Mouse (Mus musculus) midbrain, embryonic 11.5 days (tissue): ENCODE results near the gene Eif4e3. TPM values are rescaled to one million over a fixed set of nuclear protein-coding genes. Genes with fewer than 3 reads are reported as not detected.

ENCODE experiments used
- ATAC-seq: fragments of 200-750 bp; cut with Nextera tagmentation; 2 replicates; pipeline ENCODE4 v1.8.0; 2017; ENCODE audit warnings: moderate TSS enrichment, moderate library complexity; ENCODE audit not compliant: low FRiP score
- DNase-seq: peaks from one replicate; pipeline ENCODE4 v3.0.0; 2015; ENCODE audit warnings: low spot score; ENCODE audit errors: missing footprints
- H3K27ac ChIP-seq: fragments of 300-500 bp; sonication (generic); 2 replicates; pipeline ENCODE4 v1.5.1; 2014; ENCODE audit warnings: low read depth, low read length
- H3K27me3 ChIP-seq: fragments of 300-500 bp; sonication (generic); 2 replicates; pipeline ENCODE4 v1.6.1; 2014; ENCODE audit warnings: mild to moderate bottlenecking, low read length, moderate library complexity, mixed read lengths; ENCODE audit not compliant: control insufficient read depth, insufficient read depth
- H3K36me3 ChIP-seq: fragments of 300-500 bp; sonication (generic); 2 replicates; pipeline ENCODE4 v1.6.1; 2014; ENCODE audit warnings: mild to moderate bottlenecking, low read length, moderate library complexity, mixed read lengths; ENCODE audit not compliant: control insufficient read depth, insufficient read depth
- H3K4me1 ChIP-seq: fragments of 300-500 bp; sonication (generic); 2 replicates; pipeline ENCODE4 v1.6.1; 2014; ENCODE audit warnings: low read length; ENCODE audit not compliant: control insufficient read depth, insufficient read depth
- H3K4me2 ChIP-seq: fragments of 300-500 bp; sonication (generic); 2 replicates; pipeline ENCODE4 v1.6.1; 2014; ENCODE audit warnings: mild to moderate bottlenecking, moderate library complexity
- H3K4me3 ChIP-seq: fragments of 300-500 bp; sonication (generic); 2 replicates; pipeline ENCODE4 v1.5.1; 2014; ENCODE audit warnings: low read depth, low read length
- H3K9ac ChIP-seq: fragments of 300-500 bp; sonication (generic); 2 replicates; pipeline ENCODE4 v1.6.1; 2014; ENCODE audit warnings: low read length
- H3K9me3 ChIP-seq: fragments of 300-500 bp; sonication (generic); 2 replicates; pipeline ENCODE4 v1.6.1; 2016; ENCODE audit warnings: low read length; ENCODE audit not compliant: control insufficient read depth
- WGBS: fragments of 180-500 bp; shearing (Covaris S2); extraction: QIAGEN DNeasy Blood & Tissue Kit; methylation state at CpG from one replicate; pipeline ENCODE4 v1.1.7; 2014; 5-methylcytosine and 5-hydroxymethylcytosine counted together
- polyA plus RNA-seq: library from polyadenylated mRNA; unstranded; fragments of >200 nt; fragmentation: Nextera tagmentation; extraction: Ambion mirVana; gene quantifications from 2 replicates; pipeline ENCODE4 v1.2.1, GENCODE M21; 2014

Gene Eif4e3
- polyA plus RNA-seq, 1 experiment from 2014 or later = 16.2 TPM

GRCm38 (mm10) chr6:99575633-99576032, 90.9 kb downstream of the Eif4e3 start:
- WGBS = 85% methylated on average over 6 of the region's 6 CpGs
- no peak overlapping the region for H3K4me3 ChIP-seq
- ATAC-seq = no peak
- no peaks in the 10 kb centered on the region for H3K4me1 ChIP-seq
- DNase-seq = no peak
- H3K4me2 ChIP-seq = no peak overlapping the region
- H3K27me3 ChIP-seq = no peaks in the 10 kb centered on the region
- no peaks in the 10 kb centered on the region for H3K36me3 ChIP-seq
- H3K9me3 ChIP-seq = no peaks in the 10 kb centered on the region
- no peak overlapping the region for H3K27ac ChIP-seq
- no peak overlapping the region for H3K9ac ChIP-seq

Other genes starting within 250 kb of the Eif4e3 start
- 86.2 and 95.4 TPM in 2 replicates for gene Foxp1, start 144.1 kb downstream of the Eif4e3 start, polyA plus RNA-seq
- gene Gm20696, start within 50 bp of the Eif4e3 start, polyA plus RNA-seq = 2.5 and 3.4 TPM in 2 replicates
- gene Gpr27, start 25.9 kb upstream of the Eif4e3 start, polyA plus RNA-seq = 3.0 and 3.8 TPM in 2 replicates
- gene Prok2, start 59.6 kb upstream of the Eif4e3 start, polyA plus RNA-seq = not detected in 2 replicates